Mouse (Mus musculus) G1E (cell line): Measurements from ENCODE around the gene Rassf2.

Source experiments
- CTCF ChIP-seq: IDR thresholded peaks from 2 replicates; pipeline ENCODE4 v1.5.1; 2012; ENCODE audit warnings: low read depth, low read length, inconsistent platforms, mixed read lengths
- POLR2AphosphoS5 ChIP-seq: IDR thresholded peaks from 2 replicates; pipeline ENCODE4 v1.6.1; 2012; ENCODE audit warnings: low read depth, low read length, inconsistent platforms; ENCODE audit not compliant: insufficient replicate concordance

DNA sequence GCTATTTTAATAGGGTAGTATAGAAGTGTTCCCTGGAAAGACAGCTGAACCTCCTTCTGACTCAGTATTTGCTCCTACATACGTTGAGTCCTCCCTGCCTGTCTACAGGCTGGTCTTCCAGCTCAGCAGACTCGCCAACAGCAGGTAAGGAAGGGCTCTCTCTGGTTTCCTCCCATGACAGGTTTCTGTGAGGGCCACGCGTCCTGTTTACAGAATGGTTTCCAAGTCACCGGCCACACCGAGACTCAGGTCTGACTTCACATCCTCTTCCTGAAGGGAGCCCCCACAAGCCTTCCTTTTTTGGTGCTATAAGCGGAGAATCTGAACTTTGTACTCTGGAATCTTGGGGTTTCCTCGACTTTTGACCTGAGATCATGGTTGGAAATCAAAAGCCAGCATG is 7.4 kb downstream of the Rassf2 start:
- TF ChIP-seq CTCF (no peak), POLR2AphosphoS5 (no peak)
